Mouse (Mus musculus): ENCODE measurements around the gene Vmn2r112. TPM values are rescaled to one million over a fixed set of nuclear protein-coding genes. Genes with fewer than 3 reads are reported as not detected.
"Not testable (repeated sequence)": the region's sequence is repeated elsewhere in the genome, so short reads cannot be mapped to it uniquely, and the experiment has no call there.

Gene Vmn2r112
- not detected in 3 replicates for total RNA-seq (2017)

- not testable (repeated sequence) for ATAC-seq (replicated peaks; ENCODE audit: insufficient number of reproducible peaks, low FRiP score, low TSS enrichment, poor library complexity, severe bottlenecking)
These were observed at the start of gene Vmn2r112 for GRCm38 (mm10) chr17:22600651-22601050. Gene Vmn2r112 (plus strand): TSS chr17:22600951.

GRCm38 (mm10) chr17:22573382-22573781, 27.4 kb upstream of the Vmn2r112 start, which contains the start of gene Vmn2r111:
Gene Vmn2r111 (minus strand): TSS chr17:22573482.
- ATAC-seq (replicated peaks; ENCODE audit: insufficient number of reproducible peaks, low FRiP score, low TSS enrichment, poor library complexity, severe bottlenecking), result not testable (repeated sequence)

GRCm38 (mm10) chr17:22630646-22631045, 29.9 kb downstream of the Vmn2r112 start:
- no peak for ATAC-seq (replicated peaks; ENCODE audit: insufficient number of reproducible peaks, low FRiP score, low TSS enrichment, poor library complexity, severe bottlenecking)

Other genes starting within 250 kb of the Vmn2r112 start
- 17.9 to 24.0 TPM (median 19.1 TPM) in 3 replicates for gene Zfp944, start 239.6 kb upstream of the Vmn2r112 start, total RNA-seq (2017)
- gene Zfp758, start 239.5 kb upstream of the Vmn2r112 start, total RNA-seq (2017), result 24.0 to 41.6 TPM (median 26.1 TPM) in 3 replicates
- 3.7 to 8.1 TPM (median 5.2 TPM) in 3 replicates for gene Zfp946, start 176.7 kb upstream of the Vmn2r112 start, total RNA-seq (2017)
- gene Vmn2r111, start 27.5 kb upstream of the Vmn2r112 start, total RNA-seq (2017), result 0.10 TPM in 1 of 3 replicates, not detected in the others

Data from monocyte, adult 5-6 weeks (primary cell).